Mouse (Mus musculus) hindbrain, embryonic 14.5 days (tissue): ENCODE measurements around the gene Lst1. TPM values are rescaled to one million over a fixed set of nuclear protein-coding genes. Genes with fewer than 3 reads are reported as not detected.

Experiments used
- ATAC-seq: fragments of 200-750 bp; cut with Nextera tagmentation; 2 replicates; pipeline ENCODE4 v1.8.0; 2017; ENCODE audit warnings: moderate number of reproducible peaks, mild to moderate bottlenecking, moderate TSS enrichment, moderate library complexity; ENCODE audit not compliant: low FRiP score
- DNase-seq: peaks from one replicate; pipeline ENCODE4 v3.0.0-alpha.2; 2015; ENCODE audit warnings: low spot score
- H3K27ac ChIP-seq: fragments of 300-500 bp; sonication (generic); 2 replicates; pipeline ENCODE4 v1.5.1; 2014; ENCODE audit warnings: mild to moderate bottlenecking, moderate library complexity
- H3K27me3 ChIP-seq: fragments of 300-500 bp; sonication (generic); 2 replicates; pipeline ENCODE4 v1.6.1; 2014; ENCODE audit warnings: mild to moderate bottlenecking, low read length, mixed read lengths; ENCODE audit not compliant: control insufficient read depth, insufficient read depth
- H3K36me3 ChIP-seq: fragments of 300-500 bp; sonication (generic); replicated peaks from 2 replicates; pipeline ENCODE4 v1.6.1; 2014; ENCODE audit not compliant: control insufficient read depth, insufficient read depth
- H3K4me1 ChIP-seq: fragments of 300-500 bp; sonication (generic); replicated peaks from 2 replicates; pipeline ENCODE4 v1.6.1; 2014; ENCODE audit warnings: antibody characterized with exemption, low read length, mixed read lengths; ENCODE audit not compliant: control insufficient read depth, insufficient read depth
- H3K4me2 ChIP-seq: fragments of 300-500 bp; sonication (generic); replicated peaks from 2 replicates; pipeline ENCODE4 v1.6.1; 2014; ENCODE audit warnings: mild to moderate bottlenecking, moderate library complexity
- H3K4me3 ChIP-seq: fragments of 300-500 bp; sonication (generic); replicated peaks from 2 replicates; pipeline ENCODE4 v1.5.1; 2014; ENCODE audit warnings: mild to moderate bottlenecking, low read length
- H3K9ac ChIP-seq: fragments of 300-500 bp; sonication (generic); 2 replicates; pipeline ENCODE4 v1.6.1; 2014
- H3K9me3 ChIP-seq: fragments of 300-500 bp; sonication (generic); 2 replicates; pipeline ENCODE4 v1.6.1; 2016; ENCODE audit warnings: low read length; ENCODE audit not compliant: control insufficient read depth
- WGBS: fragments of 180-500 bp; shearing (Covaris S2); extraction: QIAGEN DNeasy Blood & Tissue Kit; methylation state at CpG from one replicate; pipeline ENCODE4 v1.1.7; 2014; 5-methylcytosine and 5-hydroxymethylcytosine counted together
- polyA plus RNA-seq: library from polyadenylated mRNA; unstranded; fragments of >200 nt; fragmentation: Nextera tagmentation; extraction: Ambion mirVana; gene quantifications from 2 replicates; pipeline ENCODE4 v1.2.1, GENCODE M21; 2014

Gene Lst1
- polyA plus RNA-seq, 1 experiment from 2014 or later, result 13.3 TPM

GRCm38 (mm10) chr17:35175968-35176367, 12.3 kb downstream of the Lst1 start, which contains the start of gene Aif1:
TSS of gene Aif1 (minus strand) at chr17:35176068.
- Histone ChIP-seq H3K27me3 (no peaks in the 10 kb centered on the region), H3K9ac (no peak within 1 kb of the TSS), H3K36me3 (no peaks in the 10 kb centered on the region), H3K4me3 (no peak within 1 kb of the TSS), H3K27ac (no peak within 1 kb of the TSS), H3K4me2 (no peak within 1 kb of the TSS), H3K4me1 (no peaks in the 10 kb centered on the region), H3K9me3 (no peaks in the 10 kb centered on the region)
- ATAC-seq (no peak), DNase-seq (no peak)
- WGBS, result 39% methylated on average over 2 of the region's 2 CpGs

GRCm38 (mm10) chr17:35175382-35175781, 12.9 kb downstream of the Lst1 start:
- Histone ChIP-seq H3K4me3 (no peak overlapping the region), H3K27ac (no peak overlapping the region), H3K4me1 (no peaks in the 10 kb centered on the region), H3K9ac (no peak overlapping the region), H3K4me2 (no peak overlapping the region), H3K27me3 (no peaks in the 10 kb centered on the region), H3K9me3 (no peaks in the 10 kb centered on the region), H3K36me3 (no peaks in the 10 kb centered on the region)
- ATAC-seq (no peak), DNase-seq (no peak)
- 85% methylated on average over 6 of the region's 6 CpGs for WGBS

DNA sequence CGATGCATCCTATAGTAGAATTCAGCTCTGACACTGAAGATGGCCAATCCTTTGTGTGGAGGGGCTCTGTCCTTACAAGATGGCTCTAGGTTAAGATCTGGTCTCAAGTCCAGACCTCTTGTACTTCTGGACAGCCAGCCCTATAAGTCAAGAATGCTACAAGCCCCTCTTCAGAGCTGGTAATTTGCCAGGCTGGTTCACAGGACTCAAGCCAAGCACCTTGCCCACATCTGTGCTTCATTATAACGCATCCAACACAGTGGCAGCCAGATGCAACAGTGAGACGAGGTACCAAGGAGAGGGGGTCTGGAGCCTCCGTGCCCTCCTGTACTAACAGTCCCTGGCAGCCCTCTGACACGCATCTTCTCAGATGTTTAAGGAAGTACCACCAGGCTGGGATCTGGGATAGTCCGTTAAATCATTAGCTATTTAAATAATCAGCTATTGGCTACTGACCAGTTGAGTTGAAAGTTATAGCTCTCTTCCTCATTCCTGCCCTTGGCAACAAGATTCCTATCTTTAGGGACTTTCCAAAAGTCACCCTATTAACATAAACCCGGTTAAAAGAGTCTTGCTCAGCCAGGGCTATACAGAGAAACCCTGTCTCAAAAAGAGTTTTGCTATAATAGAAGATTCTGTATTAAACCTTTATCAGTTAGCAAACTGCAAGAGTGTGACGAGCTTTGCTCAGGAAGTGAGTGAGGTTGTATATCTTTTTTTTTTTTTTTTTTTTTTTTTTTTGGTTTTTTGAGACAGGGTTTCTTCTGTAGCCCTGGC, 13.8 kb downstream of the Lst1 start:
- H3K4me1 ChIP-seq, result no peaks in the 10 kb centered on the region
- no peak overlapping the region for H3K4me3 ChIP-seq
- H3K27ac ChIP-seq, result no peak overlapping the region
- H3K4me2 ChIP-seq, result no peak overlapping the region
- ATAC-seq (no peak), DNase-seq (no peak)
- H3K9ac ChIP-seq, result no peak overlapping the region
- 75% methylated on average over 8 of the region's 8 CpGs for WGBS
- no peaks in the 10 kb centered on the region for H3K27me3 ChIP-seq
- H3K9me3 ChIP-seq, result no peaks in the 10 kb centered on the region
- H3K36me3 ChIP-seq, result no peaks in the 10 kb centered on the region

DNA sequence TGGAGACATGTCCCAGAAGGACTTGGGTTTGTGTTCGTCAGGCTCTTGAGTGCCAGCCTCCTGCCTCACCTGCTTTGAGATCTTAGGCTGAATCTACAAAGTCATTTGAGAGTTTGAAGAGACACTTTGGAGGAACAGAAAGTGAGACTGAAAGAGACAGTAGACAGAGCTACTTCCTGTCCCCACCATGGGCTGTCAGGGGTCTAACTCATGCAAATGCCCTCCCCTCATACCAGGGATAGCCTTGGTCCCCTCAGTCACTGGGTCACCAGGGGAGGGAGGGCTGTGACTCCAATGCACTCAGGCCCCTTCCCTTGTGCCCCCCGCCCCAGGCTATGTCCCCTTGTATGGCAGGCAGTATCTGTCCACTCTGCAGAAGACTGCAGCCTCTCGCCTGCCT, 14.9 kb downstream of the Lst1 start:
- no peaks in the 10 kb centered on the region for H3K36me3 ChIP-seq

DNA sequence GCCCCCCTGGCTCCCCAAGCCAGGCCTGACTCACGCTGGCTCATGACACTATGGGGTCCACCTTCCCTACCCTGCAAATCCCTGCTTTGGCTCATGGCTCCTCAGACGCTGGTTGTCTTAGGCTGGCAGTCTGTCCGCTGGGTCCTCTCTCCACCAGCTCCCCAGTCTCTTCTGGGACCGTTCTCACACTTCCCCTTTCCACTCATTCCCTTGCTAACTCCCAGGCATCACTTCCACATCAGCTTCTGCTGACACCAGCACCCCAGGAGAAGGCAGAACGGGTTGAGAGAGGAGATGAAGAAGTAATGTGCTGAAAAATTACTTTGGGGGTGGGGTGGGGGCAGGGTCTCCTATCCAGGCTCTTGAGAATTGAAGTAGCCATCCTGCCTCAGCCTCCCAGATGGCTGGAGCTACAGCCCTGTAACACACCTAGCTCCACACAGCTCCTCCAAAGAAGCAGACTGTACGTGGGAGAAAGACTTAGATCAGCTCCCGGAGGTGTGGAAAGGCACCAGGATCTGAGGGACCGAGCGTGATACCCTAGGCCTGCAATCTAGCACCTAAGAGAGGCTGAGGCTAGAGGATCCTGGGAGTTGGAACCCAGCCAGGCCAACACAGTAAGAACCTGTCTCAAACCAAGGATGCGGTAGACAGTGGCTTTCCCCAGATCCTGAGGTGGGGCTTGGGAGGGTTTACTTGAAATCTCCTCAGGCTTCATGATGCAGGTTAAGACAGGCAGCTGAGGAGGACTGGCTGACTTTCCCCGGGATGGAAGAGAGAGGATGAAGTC, 15.6 kb downstream of the Lst1 start:
- no peaks in the 10 kb centered on the region for H3K36me3 ChIP-seq
- ATAC-seq (no peak), DNase-seq (no peak)
- no peaks in the 10 kb centered on the region for H3K4me1 ChIP-seq
- 73% methylated on average over 11 of the region's 11 CpGs for WGBS
- H3K27ac ChIP-seq, result no peak overlapping the region
- no peaks in the 10 kb centered on the region for H3K27me3 ChIP-seq
- no peak overlapping the region for H3K4me2 ChIP-seq
- no peak overlapping the region for H3K9ac ChIP-seq
- no peaks in the 10 kb centered on the region for H3K9me3 ChIP-seq
- no peak overlapping the region for H3K4me3 ChIP-seq

More for the DNA sequence above, 14.9 kb downstream of the Lst1 start:
- no peak for ATAC-seq
- DNase-seq, result no peak
- H3K4me2 ChIP-seq, result no peak overlapping the region
- H3K27me3 ChIP-seq, result no peaks in the 10 kb centered on the region
- H3K9ac ChIP-seq, result no peak overlapping the region
- no peaks in the 10 kb centered on the region for H3K9me3 ChIP-seq
- no peak overlapping the region for H3K27ac ChIP-seq
- 74% methylated on average over 3 of the region's 3 CpGs for WGBS
- no peaks in the 10 kb centered on the region for H3K4me1 ChIP-seq
- no peak overlapping the region for H3K4me3 ChIP-seq

DNA sequence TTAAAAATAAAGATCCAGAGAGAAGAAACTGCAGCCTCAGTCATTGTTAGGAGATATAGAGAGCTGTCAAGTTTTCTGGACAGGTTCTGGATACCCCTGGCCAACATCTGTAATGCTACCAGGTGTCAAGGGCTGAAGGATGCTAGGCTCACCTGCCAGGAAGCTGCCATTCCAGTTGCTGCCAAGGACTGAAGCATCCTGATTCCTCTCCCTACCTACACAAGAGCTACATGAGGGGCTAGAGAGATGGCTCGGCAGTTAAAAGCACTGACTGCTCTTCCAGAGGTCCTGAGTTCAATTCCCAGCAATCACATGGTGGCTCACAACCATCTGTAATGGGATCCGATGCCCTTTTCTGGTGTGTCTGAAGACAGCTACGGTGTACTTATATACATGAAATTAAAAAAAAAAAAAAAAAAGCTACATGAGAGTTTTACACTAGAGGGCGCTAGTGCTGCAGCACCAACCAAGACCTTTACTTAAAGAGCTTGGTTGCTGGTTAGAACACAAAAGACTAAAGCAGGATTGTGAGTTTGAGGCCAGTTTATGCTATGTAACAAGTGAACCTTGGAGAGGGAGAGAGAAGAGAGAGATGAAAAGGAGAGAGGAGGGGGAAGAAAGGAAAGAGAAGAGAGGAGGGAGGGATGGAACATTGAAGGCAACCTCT, 19.6 kb downstream of the Lst1 start:
- ATAC-seq (no peak), DNase-seq (peak; percentile 87)
- peak overlapping the region; percentile 31; the same call in 1 of the 2 replicates for H3K9ac ChIP-seq
- no peaks in the 10 kb centered on the region for H3K27me3 ChIP-seq
- H3K4me3 ChIP-seq, result no peak overlapping the region
- no peak overlapping the region for H3K4me2 ChIP-seq
- 28% methylated on average over 4 of the region's 4 CpGs for WGBS
- peaks cover 10% of the 10 kb centered on the region for H3K4me1 ChIP-seq
- no peaks in the 10 kb centered on the region for H3K9me3 ChIP-seq
- H3K36me3 ChIP-seq, result no peaks in the 10 kb centered on the region
- H3K27ac ChIP-seq, result no peak overlapping the region

- Histone ChIP-seq H3K4me2 (no peak overlapping the region), H3K4me3 (no peak overlapping the region), H3K27ac (no peak overlapping the region), H3K9me3 (no peaks in the 10 kb centered on the region), H3K36me3 (0 out of 2 replicates have a peak, but pooled peaks cover 2% of the 10 kb centered on the region), H3K4me1 (peaks cover 16% of the 10 kb centered on the region), H3K9ac (no peak overlapping the region), H3K27me3 (no peaks in the 10 kb centered on the region)
- DNase-seq (no peak), ATAC-seq (no peak)
- WGBS, result 91% methylated on average over 7 of the region's 7 CpGs
Measured at GRCm38 (mm10) chr17:35167794-35168193, 20.4 kb downstream of the Lst1 start.

DNA sequence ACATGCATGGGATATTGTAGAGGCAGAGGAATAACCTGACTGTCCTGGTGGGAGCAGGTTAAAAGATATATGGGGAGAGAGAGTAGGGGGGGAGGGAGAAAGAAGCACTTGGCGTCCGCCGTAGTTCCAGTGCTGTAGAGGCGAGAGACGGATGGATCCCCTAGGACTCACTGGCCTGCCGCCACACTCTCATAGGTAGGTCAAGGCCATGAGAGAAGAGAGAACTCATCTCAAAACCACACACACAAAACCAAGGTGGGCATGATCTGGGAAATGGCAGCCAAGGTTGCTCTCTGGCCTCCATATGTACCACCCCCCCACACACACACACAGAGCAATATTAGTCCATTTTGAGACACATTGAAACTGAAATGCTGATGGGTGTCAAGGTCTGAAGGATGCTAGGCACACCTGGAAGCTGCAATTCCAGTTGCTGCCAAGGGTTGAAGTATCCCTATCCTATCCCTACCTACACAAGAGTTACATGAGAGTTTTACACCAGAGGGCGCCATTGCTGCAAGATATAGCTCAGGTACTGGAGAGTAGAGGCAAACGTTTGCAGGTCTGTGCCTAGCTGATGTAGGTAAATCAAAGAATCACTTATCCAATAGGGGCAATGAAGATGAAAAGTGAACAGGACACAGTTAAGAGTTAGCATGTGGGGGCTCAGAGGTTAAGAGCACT, 21.7 kb downstream of the Lst1 start:
- Histone ChIP-seq H3K9ac (peak overlapping the region; percentile 58), H3K4me3 (peak overlapping the region; percentile 100), H3K9me3 (no peaks in the 10 kb centered on the region), H3K4me1 (peaks cover 27% of the 10 kb centered on the region), H3K4me2 (peak overlapping the region; percentile 98), H3K36me3 (peaks cover 13% of the 10 kb centered on the region), H3K27ac (peak overlapping the region; percentile 98), H3K27me3 (no peaks in the 10 kb centered on the region)
- ATAC-seq (no peak), DNase-seq (peak; percentile 80)
- 64% methylated on average over 8 of the region's 8 CpGs for WGBS
